Mouse (Mus musculus) subcutaneous adipose tissue, adult 2 months (tissue): ENCODE measurements around the gene Gm7298. TPM values are rescaled to one million over a fixed set of nuclear protein-coding genes. Genes with fewer than 3 reads are reported as not detected.

Experiments
- polyA plus RNA-seq: library from polyadenylated mRNA; depleted of rRNA; stranded (reverse); fragments of >200 nt; gene quantifications from 2 replicates; pipeline ENCODE4 v1.2.3, GENCODE M21; 2012; ENCODE audit warnings: low replicate concordance; rRNA removed

Gene Gm7298
- 0.10 TPM in 1 of 2 replicates, not detected in the other for polyA plus RNA-seq

GRCm38 (mm10) chr6:121732632-121733031 lies at the start of gene Gm7298:
Gm7298 (plus strand) TSS chr6:121732932.

GRCm38 (mm10) chr6:121838271-121838670 lies 105.5 kb downstream of the Gm7298 start, which contains the start of gene Mug1:
Mug1 (plus strand) TSS chr6:121838541.

Other genes with a start within 250 kb of the Gm7298 start
- 91.5 TPM in 1 of 2 replicates, not detected in the other for gene A2m, start 97.6 kb upstream of the Gm7298 start, polyA plus RNA-seq
- gene Mug1, start 105.6 kb downstream of the Gm7298 start, polyA plus RNA-seq = 0.04 and 2.7 TPM in 2 replicates